Mouse (Mus musculus) brain, embryonic 14.5 days (tissue): Measurements from ENCODE around the gene Nek6.

Experiments used
- CTCF ChIP-seq: fragments of 200-500 bp; IDR thresholded peaks from 2 replicates; pipeline ENCODE4 v1.5.1; 2012; ENCODE audit warnings: inconsistent platforms, mild to moderate bottlenecking, moderate library complexity, borderline replicate concordance; ENCODE audit not compliant: insufficient read depth, insufficient read length; ENCODE audit errors: extremely low read depth
- POLR2A ChIP-seq: fragments of 200-500 bp; IDR thresholded peaks from 2 replicates; pipeline ENCODE4 v1.6.1; 2012; ENCODE audit warnings: mild to moderate bottlenecking, inconsistent platforms, borderline replicate concordance; ENCODE audit not compliant: poor library complexity, insufficient read depth, insufficient read length, severe bottlenecking; ENCODE audit errors: extremely low read depth

DNA sequence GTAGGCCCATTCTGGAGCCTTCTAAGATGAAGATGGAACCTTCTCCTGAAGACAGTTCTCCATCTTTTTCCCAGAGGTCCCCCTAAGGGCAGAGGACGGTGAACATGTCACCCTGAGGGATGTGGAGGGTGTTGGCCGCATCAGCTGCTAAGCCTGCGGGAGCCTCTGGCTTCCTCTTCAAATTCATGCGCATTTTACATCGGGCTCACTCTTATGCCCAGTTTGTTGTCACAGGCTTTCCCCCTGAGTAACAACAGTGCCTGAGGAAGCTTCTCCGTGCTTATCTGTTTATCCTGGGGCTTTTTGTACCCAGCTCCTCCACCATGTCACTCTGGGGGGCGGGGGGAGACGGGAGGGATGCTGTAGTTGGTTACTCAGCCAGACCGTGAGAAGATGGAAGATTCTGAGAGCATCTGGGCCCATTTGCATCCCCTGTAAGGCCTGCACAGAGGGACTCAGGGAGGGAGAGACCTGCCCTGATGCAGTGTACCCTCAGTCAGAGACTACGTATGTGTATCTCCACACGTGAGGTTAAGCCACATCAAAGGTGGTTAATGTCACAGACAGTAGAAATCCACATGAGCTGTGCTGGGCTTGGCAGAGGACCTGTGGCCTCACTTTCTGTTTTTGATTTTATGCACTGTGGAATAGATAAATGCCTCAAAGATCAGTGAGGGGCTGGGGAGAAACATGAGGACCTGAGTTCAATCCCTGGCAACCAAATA is 36.5 kb downstream of the Nek6 start:
- TF ChIP-seq CTCF (no peak), POLR2A (no peak)
